Mouse (Mus musculus): Measurements from ENCODE around the gene Erfe.
A peak's percentile ranks its signal among the peaks of the same experiment; 100 is the strongest.

DNA sequence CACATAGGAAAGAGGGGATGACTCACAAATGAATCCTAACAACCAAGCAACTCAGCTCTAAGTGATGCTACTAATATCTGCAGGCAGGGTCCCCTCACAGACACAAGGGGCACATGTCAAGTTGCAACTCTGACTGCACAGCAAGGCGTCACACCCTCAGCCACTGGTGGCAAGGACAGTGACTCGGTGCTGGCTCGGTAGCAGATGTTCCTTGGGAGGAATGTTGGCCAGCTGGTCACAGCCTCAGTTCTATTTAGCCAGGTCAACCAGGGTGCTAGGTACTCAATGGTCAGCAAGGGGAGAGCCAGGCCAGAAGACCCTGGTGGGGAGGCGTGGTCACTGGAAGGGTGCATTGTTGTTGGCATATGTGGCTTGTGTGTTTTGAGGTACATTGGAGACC is 41.6 kb downstream of the Erfe start:
- no peak for TF ChIP-seq POLR2AphosphoS2 (IDR thresholded peaks at IDR 0.05; ENCODE audit: insufficient read length, low read depth)
- TF ChIP-seq POLR2A (IDR thresholded peaks at IDR 0.05; ENCODE audit: insufficient read length, low read depth), result no peak
- TF ChIP-seq MAX (IDR thresholded peaks at IDR 0.05; ENCODE audit: low read depth), result no peak
- no peak for TF ChIP-seq TCF12 (IDR thresholded peaks at IDR 0.05; ENCODE audit: insufficient read depth, poor library complexity, severe bottlenecking)
- TF ChIP-seq MYOD1 (IDR thresholded peaks at IDR 0.05; ENCODE audit: control insufficient read depth in 1 of 3, insufficient read length in 2 of 3, low read depth in 2 of 3), result peak in 2 of 3 experiments; percentile 46 to 74
- no peak for TF ChIP-seq CEBPB (IDR thresholded peaks at IDR 0.05; ENCODE audit: insufficient read depth, poor library complexity, severe bottlenecking)
- peak in 2 of 3 experiments; percentile 28 to 85 for TF ChIP-seq MYOG (IDR thresholded peaks at IDR 0.05; ENCODE audit: control insufficient read depth in 1 of 3, insufficient read depth in 1 of 3, insufficient read length in 2 of 3, low read depth in 2 of 3)
